Comparison of ENCODE assay signal across 22 mouse cellular contexts in the genomic region with DNA sequence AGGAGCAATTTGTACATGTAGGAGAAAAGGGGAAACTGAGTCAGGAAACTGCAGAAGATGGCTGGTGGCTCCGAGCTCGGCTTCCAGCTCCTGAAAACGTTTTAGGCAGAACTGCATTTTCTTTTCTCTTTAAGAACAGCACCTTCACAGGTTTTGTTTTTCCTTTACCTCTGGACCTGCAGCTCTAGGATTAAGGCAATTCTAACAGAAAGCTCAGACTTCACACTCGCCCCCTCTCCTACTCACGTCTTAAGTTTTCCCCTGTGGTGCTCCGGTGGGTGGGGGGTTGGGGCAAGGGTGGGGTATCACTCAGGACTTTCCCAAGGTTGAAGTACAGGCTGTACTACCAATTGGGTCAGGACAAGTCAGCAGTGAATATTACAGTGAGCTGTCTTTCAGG. TPM values are rescaled to one million over a fixed set of nuclear protein-coding genes. Genes with fewer than 3 reads are reported as not detected.
"Had no signal": no experiment of that assay in that cellular context is flagged by ENCODE, and none has a peak within 500 bp of the region (broad histone marks: within the 10 kb centered on the region; RNA-seq: fewer than 3 reads in every experiment).

No protein-coding gene starts in this region.

- H3K27me3 ChIP-seq: liver, embryonic 12.5 days; neural tube, embryonic 15.5 days had no signal

- H3K4me3 ChIP-seq: liver, embryonic 12.5 days; midbrain, embryonic 10.5 days; myocyte; neural tube, embryonic 15.5 days had no signal

- DNase-seq: kidney, postnatal 14 days; left cerebral cortex, postnatal 4 days; lung, embryonic 14.5 days; midbrain, embryonic 14.5 days; right cerebral cortex, adult 18-20 months; right cerebral cortex, postnatal 25 days; thymus, postnatal 36 days had no signal

- H3K4me2 ChIP-seq: liver, embryonic 12.5 days; lung, embryonic 14.5 days; neural tube, embryonic 15.5 days had no signal

- H3K36me3 ChIP-seq: liver, embryonic 12.5 days; midbrain, embryonic 10.5 days; neural tube, embryonic 15.5 days had no signal

- H3K27ac ChIP-seq: liver, embryonic 12.5 days; midbrain, embryonic 10.5 days; neural tube, embryonic 15.5 days had no signal

- H3K9me3 ChIP-seq: liver, embryonic 12.5 days; midbrain, embryonic 10.5 days; neural tube, embryonic 15.5 days had no signal

- H3K9ac ChIP-seq: liver, embryonic 12.5 days; lung, embryonic 14.5 days; neural tube, embryonic 15.5 days had no signal

- ATAC-seq: liver, embryonic 12.5 days had no signal

- H3K4me1 ChIP-seq: liver, embryonic 12.5 days; midbrain, embryonic 10.5 days; neural tube, embryonic 15.5 days had no signal

RNA-seq across cellular contexts. Expression of a gene that starts 0.4 kb away (rescaled TPM):
- total RNA-seq: layer of hippocampus, postnatal 14 days; left cerebral cortex, adult 18-20 months; left cerebral cortex, postnatal 10 days; left cerebral cortex, postnatal 4 days had no signal
- polyA plus RNA-seq: lung, embryonic 14.5 days; midbrain, embryonic 10.5 days; myocyte; neural tube, embryonic 11.5 days had no signal

RNA-seq across cellular contexts. Expression of a gene that starts 26.5 kb away (rescaled TPM):
- total RNA-seq: layer of hippocampus, adult 8-10 months; layer of hippocampus, postnatal 14 days; left cerebral cortex, adult 18-20 months; left cerebral cortex, postnatal 10 days; left cerebral cortex, postnatal 4 days; megakaryocyte, adult 5-6 weeks had no signal
- polyA plus RNA-seq: kidney, embryonic 14.5 days; limb, embryonic 14.5 days; liver, embryonic 12.5 days; liver, embryonic 16.5 days; lung, embryonic 14.5 days; midbrain, embryonic 10.5 days; midbrain, embryonic 14.5 days; myocyte; neural tube, embryonic 11.5 days; neural tube, embryonic 15.5 days; stomach, embryonic 14.5 days had no signal

RNA-seq across cellular contexts. Expression of a gene that starts 26.6 kb away (rescaled TPM):
- total RNA-seq: layer of hippocampus, adult 8-10 months; layer of hippocampus, postnatal 14 days; left cerebral cortex, adult 18-20 months; left cerebral cortex, postnatal 10 days; left cerebral cortex, postnatal 4 days; megakaryocyte, adult 5-6 weeks had no signal
- polyA plus RNA-seq: kidney, embryonic 14.5 days; large intestine, adult 2 months; limb, embryonic 14.5 days; liver, embryonic 12.5 days; liver, embryonic 16.5 days; lung, embryonic 14.5 days; midbrain, embryonic 10.5 days; midbrain, embryonic 14.5 days; myocyte; neural tube, embryonic 11.5 days; neural tube, embryonic 15.5 days; stomach, embryonic 14.5 days had no signal

RNA-seq across cellular contexts. Expression of a gene that starts 40.7 kb away (rescaled TPM):
- total RNA-seq: layer of hippocampus, adult 8-10 months; layer of hippocampus, postnatal 14 days; left cerebral cortex, adult 18-20 months; left cerebral cortex, postnatal 10 days; left cerebral cortex, postnatal 4 days; megakaryocyte, adult 5-6 weeks had no signal
- polyA plus RNA-seq: kidney, embryonic 14.5 days; limb, embryonic 14.5 days; liver, embryonic 12.5 days; liver, embryonic 16.5 days; lung, embryonic 14.5 days; midbrain, embryonic 10.5 days; midbrain, embryonic 14.5 days; myocyte; neural tube, embryonic 11.5 days; neural tube, embryonic 15.5 days had no signal
